Mouse (Mus musculus) natural killer cell, adult 2 months (primary cell): ENCODE measurements around the gene Pth2.

Experiments used
- DNase-seq, 2 experiments: peaks; one replicate each; pipeline ENCODE4 v3.0.0; 2022; ENCODE audit warnings: low spot score in 2 of 2

The Pth2 gene

DNA sequence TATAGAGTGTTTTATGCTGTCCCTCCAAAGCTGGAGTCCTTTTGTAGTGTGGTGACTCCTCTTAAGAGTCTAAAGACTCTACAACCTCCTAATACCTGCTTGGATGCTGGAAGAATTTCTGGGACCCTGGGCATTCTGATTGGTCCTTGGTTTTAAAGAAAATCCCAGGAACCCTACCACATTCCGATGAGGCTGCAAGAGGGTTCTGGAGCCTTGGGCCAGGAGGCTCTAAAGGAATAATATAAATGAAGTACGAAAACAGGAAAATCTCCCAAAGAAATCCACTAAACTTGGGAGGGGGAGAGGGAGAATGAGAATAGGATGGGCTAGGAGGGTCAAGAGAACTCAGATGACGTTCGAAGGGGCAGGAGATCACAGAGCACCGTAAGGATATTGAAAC is 27.2 kb upstream of the Pth2 start:
- no peak for DNase-seq

DNA sequence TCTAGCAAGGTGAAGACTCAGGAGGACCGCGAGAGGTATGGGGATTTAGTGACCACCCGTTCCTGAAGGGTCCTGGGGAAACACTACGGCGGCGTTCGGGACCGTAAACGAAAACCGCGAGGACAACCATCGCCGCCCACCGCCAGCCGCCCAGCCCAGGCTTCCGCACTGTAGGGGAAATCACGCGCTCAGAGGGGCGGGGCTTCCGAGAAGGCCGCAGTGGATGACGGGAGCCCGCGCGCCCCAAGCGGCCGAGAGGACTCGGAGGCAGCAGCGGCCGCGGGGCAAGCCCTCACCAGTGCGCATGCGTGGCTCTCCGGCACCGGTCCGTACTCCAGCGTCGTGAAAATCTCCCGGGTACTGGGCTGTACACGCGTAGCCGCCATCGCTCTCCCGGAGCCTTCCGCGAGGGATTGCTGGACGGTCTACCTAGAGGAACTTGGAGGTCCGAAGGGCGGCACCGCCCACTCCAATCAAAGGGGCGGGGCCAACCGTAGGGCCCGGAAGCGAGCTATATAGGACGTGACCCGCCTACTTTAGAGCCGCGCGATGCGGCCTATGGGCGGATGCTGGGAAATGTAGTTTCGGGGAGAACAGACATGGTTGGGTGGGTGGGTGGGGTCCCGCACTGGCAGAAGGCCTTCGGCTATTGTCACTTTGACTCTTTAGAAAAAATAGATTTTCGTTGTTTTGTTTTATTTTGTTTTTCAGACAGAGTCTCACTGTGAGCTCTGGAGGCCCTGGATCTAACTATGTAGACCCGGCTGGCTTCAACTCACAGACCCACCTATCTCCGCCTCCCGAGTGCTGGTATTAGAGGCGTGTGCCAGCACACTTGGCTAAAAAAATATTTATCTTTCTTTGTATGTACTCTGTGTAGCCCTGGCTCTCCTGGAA is 26.5 kb upstream of the Pth2 start, which contains the start of the genes Pih1d1 and Aldh16a1:
Gene Pih1d1, plus strand, starts transcription at position 208 of the 897 bp plus-strand sequence.
Gene Aldh16a1, minus strand, starts transcription at position 489 of the 897 bp plus-strand sequence.
- DNase-seq, result peak; percentile 98

DNA sequence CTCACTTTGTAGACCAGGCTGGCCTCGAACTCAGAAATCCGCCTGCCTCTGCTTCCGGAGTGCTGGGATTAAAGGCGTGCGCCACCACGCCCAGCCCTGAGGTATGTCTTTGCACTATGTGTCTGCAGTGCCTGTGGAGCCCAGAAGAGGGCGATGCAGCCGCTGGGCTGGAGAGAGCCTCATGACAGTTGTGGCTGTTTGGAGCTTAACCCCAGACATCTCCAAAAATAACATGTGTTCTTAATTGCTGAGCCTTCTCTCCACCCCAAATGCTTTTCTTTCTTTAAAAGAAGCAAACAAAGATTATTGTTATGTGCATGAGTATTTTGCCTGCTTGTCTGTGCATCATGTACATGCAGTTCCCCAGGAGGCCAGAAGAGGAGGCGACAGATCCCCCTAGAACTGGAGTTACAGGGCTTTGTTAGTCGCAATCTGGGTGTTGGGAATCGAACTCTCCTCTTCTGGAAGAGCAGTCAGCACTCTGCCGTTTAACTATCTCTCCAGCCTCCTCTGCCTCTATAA is 25.7 kb upstream of the Pth2 start:
- DNase-seq, result peak; percentile 44 to 67

DNA sequence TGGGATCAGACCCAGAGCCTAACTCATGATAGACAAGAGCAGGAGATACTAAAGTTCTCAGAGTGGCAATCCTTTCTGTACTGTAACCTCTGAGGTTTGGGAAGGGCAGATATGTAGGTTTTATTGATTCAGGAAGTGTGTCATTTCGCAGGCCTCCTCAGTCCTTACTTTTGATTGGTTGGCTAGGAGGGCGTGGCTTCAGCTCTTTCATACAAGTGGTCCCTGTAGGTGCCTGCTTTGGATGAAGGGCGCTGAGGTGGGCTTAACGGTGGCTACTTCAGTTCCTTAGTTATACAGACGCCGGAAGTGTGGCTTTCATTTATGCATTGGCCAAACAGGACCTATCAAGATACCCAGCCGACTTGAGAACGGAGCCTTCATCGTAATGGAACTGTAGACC is 25.2 kb upstream of the Pth2 start:
- no peak for DNase-seq

DNA sequence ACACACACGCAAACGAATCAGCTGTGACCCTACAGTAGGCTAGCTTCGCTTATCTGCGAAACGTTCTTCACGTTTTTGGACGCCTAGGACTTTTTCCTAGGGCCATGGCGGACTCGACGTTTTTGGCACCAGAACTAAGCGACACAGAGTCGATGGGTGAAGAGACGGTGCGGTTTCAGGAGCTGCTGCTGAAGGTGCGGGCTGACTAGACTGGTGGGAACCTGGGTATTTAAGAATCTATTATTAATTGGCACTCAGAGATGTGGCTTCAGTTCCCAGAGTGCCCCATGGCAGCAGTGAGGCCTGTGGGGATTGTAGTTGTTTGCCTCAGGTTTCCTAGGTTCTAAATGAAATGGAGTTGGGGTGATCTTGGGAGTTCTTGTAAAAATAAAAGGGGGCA is 24.6 kb upstream of the Pth2 start:
- no peak for DNase-seq

DNA sequence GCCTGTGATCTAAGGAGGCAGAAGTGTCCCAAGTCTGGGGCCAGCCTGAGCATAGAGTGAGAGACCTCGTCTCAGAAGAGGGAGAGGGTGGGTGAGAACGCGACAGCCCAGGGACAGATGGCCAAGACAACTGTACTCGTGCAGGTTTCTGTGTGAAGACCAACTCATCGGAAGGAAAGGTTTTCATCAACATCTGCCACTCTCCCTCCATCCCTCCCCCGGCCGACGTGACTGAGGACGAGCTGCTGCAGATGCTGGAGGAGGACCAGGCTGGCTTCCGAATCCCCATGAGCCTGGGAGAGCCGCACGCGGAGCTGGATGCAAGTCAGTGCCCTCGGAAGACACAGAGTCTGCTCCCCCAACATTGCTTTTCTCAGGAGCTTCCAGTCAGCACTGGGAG is 23.3 kb upstream of the Pth2 start:
- DNase-seq, result no peak

DNA sequence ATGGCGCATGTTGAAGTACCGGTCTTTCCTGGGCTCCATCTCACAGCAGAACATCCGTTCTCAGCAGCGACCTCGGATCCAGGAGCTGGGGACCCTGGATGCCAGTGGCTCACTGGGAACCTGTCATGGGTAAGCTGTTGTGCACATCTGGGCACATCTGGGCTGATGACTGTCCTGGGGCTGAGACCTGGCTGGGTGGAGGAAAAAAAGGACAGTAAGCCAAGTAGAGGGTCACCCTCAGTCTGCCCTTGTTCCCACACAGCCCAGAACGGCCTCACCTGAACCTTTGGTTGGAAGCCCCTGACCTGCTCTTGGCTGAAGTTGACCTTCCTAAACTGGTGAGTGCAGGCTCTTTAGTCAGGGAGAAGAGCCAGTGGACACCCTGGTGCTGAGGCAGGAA is 21.8 kb upstream of the Pth2 start:
- DNase-seq, result no peak

DNA sequence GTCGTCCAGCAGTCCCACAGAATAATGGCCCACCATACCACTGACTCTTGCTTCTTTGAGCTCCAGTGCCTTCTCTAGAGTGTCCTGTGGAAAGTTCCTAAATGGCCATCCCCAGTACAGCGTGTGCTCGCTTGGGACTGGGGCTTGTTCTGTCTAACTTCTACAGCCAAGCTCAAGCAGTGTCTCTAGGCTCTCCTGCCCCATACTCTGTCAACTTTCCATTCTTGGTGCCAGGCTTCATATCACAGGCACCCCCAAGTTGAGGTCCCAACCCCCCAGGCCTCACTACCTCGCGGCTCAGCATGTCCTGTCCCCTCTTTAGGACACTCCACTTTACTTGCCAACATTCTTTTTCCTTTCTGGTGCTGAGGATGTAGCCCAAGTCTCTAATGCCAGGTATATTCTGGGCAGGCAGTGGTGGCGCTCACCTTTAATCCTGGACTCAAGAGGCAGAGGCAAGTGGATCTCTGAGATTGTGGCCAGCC is 20.4 kb upstream of the Pth2 start:
- no peak for DNase-seq

DNA sequence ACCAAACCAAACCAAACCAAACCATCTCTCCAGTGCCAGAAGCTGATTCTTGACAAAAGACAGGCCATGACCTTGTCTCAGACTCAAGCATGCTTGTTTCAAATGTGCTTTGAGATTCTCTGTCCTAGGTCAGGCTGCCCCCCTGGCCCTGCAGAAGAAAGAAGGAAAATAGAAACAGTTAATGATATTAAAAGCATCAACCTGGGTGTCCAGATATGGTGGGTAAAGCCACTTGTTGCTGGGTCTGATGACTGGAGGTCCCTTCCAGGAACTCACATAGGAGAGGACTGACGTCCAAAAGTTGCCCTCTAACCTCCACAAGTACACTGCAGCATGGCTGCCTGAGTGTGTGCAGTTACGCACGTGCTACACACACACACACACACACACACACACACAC is 19.9 kb upstream of the Pth2 start:
- DNase-seq, result no peak

DNA sequence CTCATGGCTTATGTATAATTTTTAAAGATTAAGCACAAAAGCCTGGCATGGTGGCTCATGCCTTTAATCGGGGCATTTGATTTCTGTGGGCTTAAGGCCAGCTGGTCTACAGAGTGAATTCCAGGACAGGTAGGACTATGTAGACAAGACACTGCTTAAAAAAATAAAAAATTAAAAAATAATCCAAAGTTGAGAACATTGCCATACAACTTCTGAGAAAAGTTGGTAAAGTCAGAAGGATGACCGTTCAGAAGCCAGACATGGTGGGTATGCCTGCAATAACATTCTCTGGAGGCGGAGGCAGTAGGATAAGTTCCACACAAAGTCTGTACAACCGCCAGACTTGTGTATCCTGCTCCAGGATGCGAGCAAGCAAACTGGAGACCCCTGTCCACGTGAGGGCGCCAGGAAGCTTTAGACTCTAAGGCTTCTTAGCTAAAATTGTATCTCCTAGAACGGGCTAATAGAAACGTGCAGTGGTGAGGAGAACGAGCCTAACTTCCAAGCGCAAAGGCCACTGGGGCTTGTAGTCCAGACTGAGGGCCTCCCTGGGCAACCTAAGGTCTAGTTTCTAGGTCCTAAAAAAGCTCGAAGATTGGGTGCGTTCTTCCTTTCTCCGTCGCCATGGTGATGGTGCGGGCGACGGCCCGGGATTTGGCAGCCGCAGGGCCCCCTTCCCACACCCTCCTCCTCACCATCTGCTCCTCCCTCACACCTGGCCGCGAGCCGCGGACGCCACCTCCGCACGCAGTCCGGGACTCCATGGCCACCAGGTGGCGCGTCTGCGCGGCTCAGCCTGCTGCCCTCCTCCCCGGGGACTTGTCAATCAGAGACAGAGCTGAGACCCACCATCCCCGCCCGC is 19.0 kb upstream of the Pth2 start:
- peak; percentile 74 to 87 for DNase-seq

DNA sequence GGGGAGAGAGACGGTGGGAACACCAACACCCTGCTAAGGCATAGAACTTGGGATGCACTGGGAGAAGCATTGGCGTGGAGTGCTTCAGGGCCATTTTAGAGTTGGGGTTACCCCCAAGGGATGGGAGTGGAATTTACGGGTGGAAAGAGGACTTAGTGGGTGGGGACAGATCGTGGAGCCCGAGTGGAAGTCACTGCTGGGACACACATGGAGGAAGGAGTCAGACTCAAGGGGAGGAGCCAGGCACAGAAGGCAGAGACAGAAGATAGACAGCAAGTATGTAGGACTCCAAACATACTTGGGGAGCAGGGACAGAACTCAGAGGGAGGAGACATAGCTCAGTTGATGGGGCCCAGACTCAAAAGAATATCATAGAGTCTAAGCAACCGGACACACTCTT is 18.2 kb upstream of the Pth2 start:
- DNase-seq, result no peak

DNA sequence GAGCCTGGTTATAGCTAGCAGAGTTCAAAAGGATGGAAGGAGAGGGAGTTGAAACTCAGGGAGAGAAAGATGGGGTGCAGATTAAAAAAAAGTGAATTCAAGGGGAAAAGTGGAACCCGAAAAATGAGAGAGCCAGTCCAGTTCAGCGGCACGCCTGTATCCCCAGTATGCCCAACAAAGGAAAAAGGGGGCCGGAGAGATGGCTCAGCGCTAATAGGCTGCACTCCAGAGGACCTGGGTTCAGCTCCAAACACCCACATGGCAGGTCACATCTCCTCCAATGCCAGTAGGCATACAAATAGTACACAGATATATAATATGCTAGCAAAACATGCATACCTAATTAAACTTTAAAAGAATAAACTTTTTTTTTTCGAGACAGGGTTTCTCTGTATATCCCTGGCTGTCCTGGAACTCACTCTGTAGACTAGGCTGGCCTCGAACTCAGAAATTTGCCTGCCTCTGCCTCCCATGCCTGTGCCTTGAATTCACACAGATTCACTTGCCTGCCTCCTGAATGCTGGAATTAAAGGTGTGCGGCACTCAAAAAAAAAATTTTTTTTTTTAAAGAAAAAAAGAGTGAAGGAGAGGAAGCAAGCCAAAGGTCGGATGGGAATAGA is 17.7 kb upstream of the Pth2 start:
- DNase-seq, result no peak

DNA sequence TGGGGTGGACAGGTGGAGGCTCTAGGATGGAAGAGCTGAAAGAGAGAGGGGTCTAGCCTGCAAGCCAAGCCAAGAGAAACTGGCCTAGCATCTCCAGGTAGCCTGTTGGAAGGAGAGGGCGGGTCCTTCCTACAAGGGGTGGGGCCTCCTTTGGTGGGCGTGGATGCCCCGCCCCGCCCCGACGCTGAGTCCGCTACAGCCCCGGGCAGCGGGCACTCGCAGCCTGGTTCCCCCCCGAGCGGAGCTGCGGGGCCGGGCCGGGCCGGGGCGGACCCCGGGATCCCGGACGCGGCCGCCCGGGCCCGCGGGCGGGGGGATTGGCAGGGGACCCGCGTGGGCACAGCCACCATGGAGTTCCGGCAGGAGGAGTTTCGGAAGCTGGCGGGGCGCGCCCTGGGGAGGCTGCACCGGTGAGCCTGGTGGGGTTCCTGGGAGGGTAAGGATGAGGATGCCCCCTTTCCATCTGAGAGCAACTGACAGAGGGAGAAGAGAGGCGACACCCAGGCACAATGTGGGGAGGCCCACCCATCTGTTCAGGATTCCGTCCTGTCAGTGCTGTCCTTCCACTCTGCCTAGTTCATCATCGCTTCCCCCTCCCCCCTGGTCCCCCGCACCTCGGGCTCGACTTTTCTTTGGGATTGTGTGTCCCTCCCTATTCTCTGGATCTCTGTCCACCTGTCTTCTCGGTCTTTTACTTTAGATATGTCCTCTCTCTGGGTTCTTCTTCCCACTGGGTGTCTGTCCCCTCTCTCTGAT is 16.9 kb upstream of the Pth2 start, which contains the start of gene Slc17a7:
Gene Slc17a7, plus strand, starts transcription at position 215 of the 756 bp plus-strand sequence.
- no peak for DNase-seq

DNA sequence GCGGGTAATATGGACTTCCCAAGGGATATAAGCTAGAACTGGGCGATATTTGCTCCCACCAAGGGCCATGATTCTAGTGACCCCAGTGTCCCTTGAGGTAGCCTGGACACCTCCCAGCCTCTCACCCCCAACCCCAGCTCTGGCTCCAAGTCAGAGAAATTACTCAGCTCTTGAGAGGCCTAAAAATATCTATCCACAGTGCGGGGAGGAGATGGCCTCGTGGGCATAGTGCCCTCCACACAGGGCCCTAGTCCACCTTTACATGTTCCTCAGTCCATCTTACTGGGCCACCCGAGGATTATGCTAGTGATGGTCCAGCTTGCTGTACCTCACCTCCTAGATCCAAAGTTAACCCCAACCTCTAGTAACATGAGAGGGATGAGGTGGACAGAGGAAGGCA is 16.0 kb upstream of the Pth2 start:
- no peak for DNase-seq

DNA sequence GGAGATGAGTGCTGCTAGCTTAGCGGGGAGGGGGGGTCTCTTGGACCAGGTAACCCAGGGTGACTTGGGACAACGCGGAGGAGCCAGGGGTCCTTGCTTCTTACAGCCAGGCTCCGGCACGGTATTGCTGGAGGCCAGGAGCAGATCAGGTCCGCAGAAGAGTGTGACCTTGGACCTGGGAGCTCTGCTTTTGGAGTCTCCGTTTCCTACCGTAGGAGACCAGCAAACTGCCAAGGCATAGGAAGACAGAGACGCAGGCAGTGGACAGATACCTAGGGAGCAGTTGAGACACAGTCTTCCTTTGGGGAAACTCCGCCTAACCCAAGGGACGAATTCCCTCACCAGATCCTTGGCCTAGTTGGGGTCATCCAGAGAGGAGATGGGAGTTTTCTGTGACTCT is 15.1 kb upstream of the Pth2 start:
- no peak for DNase-seq

DNA sequence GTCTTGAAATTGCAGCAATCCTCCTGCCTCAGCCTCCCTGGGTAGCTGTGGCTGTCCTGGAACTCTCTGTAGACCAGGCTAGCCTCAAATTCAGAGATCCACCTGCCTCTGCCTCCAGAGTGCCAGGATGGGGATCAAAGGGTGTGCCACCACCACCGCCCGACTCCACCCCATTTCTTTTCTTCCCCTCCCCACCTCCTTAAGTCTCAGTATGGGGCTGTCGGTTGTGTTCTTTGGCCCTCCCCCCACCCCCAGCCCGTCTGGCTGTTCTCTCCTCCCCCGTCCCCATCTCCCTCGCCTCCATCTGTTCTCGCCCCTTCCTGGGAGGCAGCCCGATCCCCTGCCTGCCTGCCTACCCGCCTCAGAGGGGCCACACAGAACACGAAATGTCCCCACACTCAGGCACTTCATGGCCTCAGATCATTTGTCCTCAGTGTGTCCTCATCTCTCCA is 13.8 kb upstream of the Pth2 start:
- DNase-seq, result no peak

DNA sequence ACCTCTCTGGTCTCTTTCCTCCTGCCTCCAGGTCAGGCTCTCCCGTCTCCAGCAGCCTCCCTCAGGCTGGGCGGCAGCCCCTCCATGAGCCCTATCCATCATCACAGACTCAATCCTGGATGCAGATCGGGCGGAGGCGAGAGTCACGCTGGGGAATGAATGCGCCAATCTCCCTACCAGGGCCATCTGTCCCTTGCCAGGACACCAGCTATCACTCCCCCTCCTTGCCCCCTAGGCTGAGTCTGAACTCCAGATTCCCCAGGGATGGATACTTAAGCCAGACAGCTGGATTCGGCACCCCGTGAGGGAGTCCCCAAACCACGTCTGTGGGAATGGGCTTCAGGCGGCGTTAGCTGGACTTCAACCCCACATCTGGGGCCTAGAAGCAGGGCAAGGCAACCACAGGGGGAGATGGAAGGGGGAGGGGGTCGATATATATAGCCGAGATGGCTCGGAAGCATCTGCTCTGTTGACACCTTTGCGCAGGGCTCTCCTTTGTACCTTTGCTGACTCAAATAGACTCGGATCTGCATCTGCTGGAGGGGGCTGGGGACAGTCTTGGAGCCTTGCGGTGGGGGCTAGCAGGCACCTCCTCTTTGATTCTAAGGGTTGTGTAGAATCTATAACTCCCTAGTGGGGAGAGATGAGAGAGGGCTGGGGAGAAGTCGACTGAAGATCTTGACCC is 12.9 kb upstream of the Pth2 start:
- no peak for DNase-seq

DNA sequence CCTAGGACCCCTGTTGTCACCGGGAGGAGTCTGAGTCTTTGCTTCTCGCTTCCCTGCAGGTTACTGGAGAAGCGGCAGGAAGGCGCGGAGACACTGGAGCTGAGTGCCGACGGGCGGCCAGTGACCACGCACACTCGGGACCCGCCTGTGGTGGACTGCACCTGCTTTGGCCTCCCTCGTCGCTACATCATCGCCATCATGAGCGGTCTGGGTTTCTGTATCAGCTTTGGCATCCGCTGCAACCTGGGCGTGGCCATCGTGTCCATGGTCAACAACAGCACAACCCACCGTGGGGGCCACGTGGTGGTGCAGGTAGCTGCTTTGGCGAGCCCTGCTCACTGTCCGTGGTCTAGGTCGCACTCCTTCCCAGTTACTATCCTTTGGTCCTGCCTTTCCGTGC is 12.1 kb upstream of the Pth2 start:
- DNase-seq, result no peak

DNA sequence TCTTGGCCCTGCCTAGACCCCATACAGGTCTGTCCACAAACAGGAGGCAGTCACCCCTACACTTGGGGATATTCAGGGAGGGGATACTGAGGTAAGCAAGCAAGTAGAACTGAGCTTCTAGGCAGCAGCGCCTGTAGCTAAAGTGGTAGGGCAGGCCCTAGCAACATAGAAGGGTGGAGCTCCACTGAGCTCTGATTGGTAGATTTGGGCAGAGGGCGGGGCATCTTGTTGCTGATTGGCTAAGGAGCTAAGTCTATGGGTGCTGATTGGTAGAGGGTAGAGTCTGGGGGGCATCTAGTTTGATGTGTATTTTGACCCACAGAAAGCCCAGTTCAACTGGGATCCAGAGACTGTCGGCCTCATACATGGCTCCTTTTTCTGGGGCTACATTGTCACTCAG is 11.3 kb upstream of the Pth2 start:
- no peak for DNase-seq

DNA sequence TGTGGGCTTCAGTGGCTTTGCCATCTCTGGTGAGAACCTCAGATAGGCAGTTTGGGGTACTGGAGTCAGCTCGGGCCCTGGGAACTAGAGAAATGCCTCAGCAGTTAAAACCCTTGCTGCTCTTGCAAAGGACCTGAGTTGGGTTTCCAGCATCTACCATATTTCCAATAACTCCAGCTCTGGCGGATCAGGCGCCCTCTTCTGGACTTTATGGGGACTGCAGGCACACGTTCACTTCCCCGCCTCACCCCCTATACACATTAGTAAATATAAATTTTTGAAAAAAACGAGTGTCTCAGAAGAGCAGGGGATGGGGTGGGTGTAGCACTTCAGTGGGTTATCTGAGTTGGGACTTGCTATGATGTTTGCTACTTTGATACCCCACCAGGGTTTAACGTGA is 7.8 kb upstream of the Pth2 start:
- DNase-seq, result peak; percentile 36 to 61
